Mouse (Mus musculus): ENCODE measurements at regions not wholly inside any gene's neighbourhood (a gene's known extent, or its start where the extent isn't known, plus 50 kb on each side); places are given as distances from the start of the nearest gene placed in this dataset.

DNA sequence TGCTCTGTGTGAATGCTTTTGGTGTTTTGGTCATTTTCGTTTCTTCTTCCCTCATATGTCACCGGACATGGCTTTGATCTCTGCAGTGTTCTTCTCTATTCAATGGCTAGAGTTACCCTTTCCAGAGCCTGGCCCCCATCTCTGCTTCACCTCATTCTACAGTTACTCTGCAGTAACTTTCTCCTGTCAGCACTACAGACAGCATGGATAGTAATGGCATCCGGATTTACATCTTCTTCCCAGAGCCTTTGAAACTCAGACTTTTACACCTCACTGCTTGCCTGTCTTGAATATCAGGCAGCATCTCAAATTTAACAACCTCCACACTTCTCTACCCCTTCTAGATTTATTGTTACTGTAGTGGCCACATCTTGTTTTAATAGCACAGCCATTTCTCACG lies 96.7 kb downstream of the Slc35b3 start:
- H3K9me3 ChIP-seq (replicated peaks; ENCODE audit: insufficient read depth, low read length), result no peaks in the 10 kb centered on the region
- TF ChIP-seq GABPA (IDR thresholded peaks at IDR 0.05; ENCODE audit: low read depth, low read length) (no peak), POLR2AphosphoS5 (IDR thresholded peaks at IDR 0.05; ENCODE audit: borderline replicate concordance, low read depth, low read length) (no peak), USF2 (IDR thresholded peaks at IDR 0.05; ENCODE audit: borderline replicate concordance in 1 of 2, insufficient read depth in 1 of 2, low read depth in 1 of 2, low read length in 2 of 2) (no peak), POLR2AphosphoS2 (IDR thresholded peaks at IDR 0.05; ENCODE audit: low read length) (no peak), NELFE (IDR thresholded peaks at IDR 0.05; ENCODE audit: low read depth, low read length) (no peak), RCOR1 (IDR thresholded peaks at IDR 0.05; ENCODE audit: low read depth, low read length) (no peak), BHLHE40 (IDR thresholded peaks at IDR 0.05; ENCODE audit: borderline replicate concordance, low read depth, low read length) (no peak), KAT2A (conservative IDR thresholded peaks at IDR 0.05; ENCODE audit: low read depth, low read length) (no peak)
- no peak for DNase-seq (ENCODE audit: low read depth, low spot score)

DNA sequence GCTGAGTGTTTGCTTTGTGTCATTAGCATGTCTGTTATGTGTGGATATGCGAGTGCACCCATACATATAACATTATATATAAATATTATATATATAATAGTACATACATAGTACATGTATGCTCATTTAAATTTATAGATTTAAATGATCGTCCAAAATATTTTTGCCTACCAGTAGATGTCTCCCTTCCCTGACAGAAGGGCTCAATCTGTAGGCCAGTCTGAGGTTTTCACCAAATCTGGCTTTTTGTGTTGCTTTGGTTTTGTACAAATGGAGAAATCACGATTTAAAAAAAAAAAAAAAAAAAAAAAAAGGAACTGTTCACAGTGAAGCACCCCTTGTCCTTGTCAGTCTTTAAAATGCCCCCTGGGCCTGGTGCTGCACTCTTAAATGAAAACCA lies 104.9 kb downstream of the Slc35b3 start:
- DNase-seq (ENCODE audit: low read depth, low spot score), result no peak
- no peak overlapping the region for H3K4me3 ChIP-seq (ENCODE audit: control insufficient read depth in 1 of 2, insufficient read depth in 1 of 2, low read depth in 2 of 2, low read length in 2 of 2)
- TF ChIP-seq RAD21 (IDR thresholded peaks at IDR 0.05; ENCODE audit: low read depth, low read length) (peak; percentile 40), CTCF (IDR thresholded peaks at IDR 0.05 in 2 of 3, conservative IDR thresholded peaks at IDR 0.05 in 1 of 3; ENCODE audit: control insufficient read depth in 1 of 3, insufficient read depth in 1 of 3, low read depth in 2 of 3, low read length in 3 of 3, poor library complexity in 1 of 3, severe bottlenecking in 1 of 3) (peak in 1 of 3 experiments; percentile 25; a peak in 1 of 6 replicates), KAT2A (conservative IDR thresholded peaks at IDR 0.05; ENCODE audit: low read depth, low read length) (no peak), RCOR1 (IDR thresholded peaks at IDR 0.05; ENCODE audit: low read depth, low read length) (no peak), ZNF384 (IDR thresholded peaks at IDR 0.05; ENCODE audit: low read depth, low read length) (no peak), ZMIZ1 (IDR thresholded peaks at IDR 0.05; ENCODE audit: low read depth, low read length) (no peak), JUND (IDR thresholded peaks at IDR 0.05; ENCODE audit: low read depth, low read length) (no peak), SMC3 (IDR thresholded peaks at IDR 0.05; ENCODE audit: low read depth, low read length) (peak; percentile 31; the same call in 1 of the 2 replicates), CHD1 (IDR thresholded peaks at IDR 0.05; ENCODE audit: low read depth, low read length) (no peak), POLR2AphosphoS5 (IDR thresholded peaks at IDR 0.05; ENCODE audit: borderline replicate concordance, low read depth, low read length) (no peak), NELFE (IDR thresholded peaks at IDR 0.05; ENCODE audit: low read depth, low read length) (no peak), TCF12 (IDR thresholded peaks at IDR 0.05; ENCODE audit: low read depth, low read length) (no peak), ZC3H11A (IDR thresholded peaks at IDR 0.05; ENCODE audit: low read depth, low read length) (no peak), USF1 (IDR thresholded peaks at IDR 0.05; ENCODE audit: low read depth, low read length) (no peak), ELF1 (IDR thresholded peaks at IDR 0.05; ENCODE audit: low read depth, low read length) (no peak)
- no peaks in the 10 kb centered on the region for H3K9me3 ChIP-seq (replicated peaks; ENCODE audit: insufficient read depth, low read length)
- no peak overlapping the region for H3K9ac ChIP-seq (ENCODE audit: control insufficient read depth, low read depth, low read length, poor library complexity, severe bottlenecking)
- H3K27me3 ChIP-seq (ENCODE audit: control insufficient read depth in 1 of 2, insufficient read depth in 2 of 2, low read length in 2 of 2), result no peaks in the 10 kb centered on the region; a peak in 1 of 4 replicates
- no peaks in the 10 kb centered on the region for H3K79me2 ChIP-seq (ENCODE audit: control insufficient read depth, insufficient read depth, low read length, poor library complexity)
- H3K27ac ChIP-seq (ENCODE audit: control insufficient read depth, low read depth, low read length), result no peak overlapping the region
- H3K4me1 ChIP-seq (ENCODE audit: control insufficient read depth in 1 of 2, insufficient read depth in 2 of 2, low read length in 2 of 2), result no peaks in the 10 kb centered on the region
- H3K36me3 ChIP-seq (ENCODE audit: control insufficient read depth in 1 of 2, insufficient read depth in 2 of 2, low read length in 2 of 2), result no peaks in the 10 kb centered on the region

More for the DNA sequence above, 96.7 kb downstream of the Slc35b3 start:
- Histone ChIP-seq H3K27ac (ENCODE audit: control insufficient read depth, low read depth, low read length) (no peak overlapping the region), H3K4me3 (ENCODE audit: control insufficient read depth in 1 of 2, insufficient read depth in 1 of 2, low read depth in 2 of 2, low read length in 2 of 2) (no peak overlapping the region), H3K9ac (ENCODE audit: control insufficient read depth, low read depth, low read length, poor library complexity, severe bottlenecking) (no peak overlapping the region), H3K79me2 (ENCODE audit: control insufficient read depth, insufficient read depth, low read length, poor library complexity) (no peaks in the 10 kb centered on the region), H3K4me1 (ENCODE audit: control insufficient read depth in 1 of 2, insufficient read depth in 2 of 2, low read length in 2 of 2) (no peaks in the 10 kb centered on the region), H3K27me3 (ENCODE audit: control insufficient read depth in 1 of 2, insufficient read depth in 2 of 2, low read length in 2 of 2) (no peaks in the 10 kb centered on the region), H3K36me3 (ENCODE audit: control insufficient read depth in 1 of 2, insufficient read depth in 2 of 2, low read length in 2 of 2) (no peaks in the 10 kb centered on the region)
